Mouse (Mus musculus): ENCODE measurements around the gene Armh4. TPM values are rescaled to one million over a fixed set of nuclear protein-coding genes. Genes with fewer than 3 reads are reported as not detected.
"Not testable (repeated sequence)": the region's sequence is repeated elsewhere in the genome, so short reads cannot be mapped to it uniquely, and the experiment has no call there.

Gene Armh4
- total RNA-seq (2021) = 10 to 100 TPM; 26.1 to 28.2 TPM

- peak; percentile 52 to 60 for DNase-seq (ENCODE audit: extremely low spot score in 1 of 2, low spot score in 1 of 2)
Measured at GRCm38 (mm10) chr14:49782715-49783531, at the start of gene Armh4. TSS of gene Armh4 (minus strand) at chr14:49783383.

GRCm38 (mm10) chr14:49829192-49830171 lies 46.3 kb upstream of the Armh4 start:
- DNase-seq (ENCODE audit: extremely low spot score in 1 of 2, low spot score in 1 of 2) = no peak

GRCm38 (mm10) chr14:49819721-49820440 lies 36.7 kb upstream of the Armh4 start:
- not testable (repeated sequence) for DNase-seq (ENCODE audit: extremely low spot score in 1 of 2, low spot score in 1 of 2)

GRCm38 (mm10) chr14:49818713-49819208 lies 35.6 kb upstream of the Armh4 start:
- DNase-seq (ENCODE audit: extremely low spot score in 1 of 2, low spot score in 1 of 2) = not testable (repeated sequence)

- not testable (repeated sequence) for DNase-seq (ENCODE audit: extremely low spot score in 1 of 2, low spot score in 1 of 2)
Measured at GRCm38 (mm10) chr14:49812966-49813365, 29.8 kb upstream of the Armh4 start.

GRCm38 (mm10) chr14:49805051-49805450 lies 21.9 kb upstream of the Armh4 start:
- DNase-seq (ENCODE audit: extremely low spot score in 1 of 2, low spot score in 1 of 2) = not testable (repeated sequence)

GRCm38 (mm10) chr14:49801444-49801843 lies 18.3 kb upstream of the Armh4 start:
- DNase-seq (ENCODE audit: extremely low spot score in 1 of 2, low spot score in 1 of 2) = peak in 1 of 2 experiments; percentile 12

GRCm38 (mm10) chr14:49793948-49794347 lies 10.8 kb upstream of the Armh4 start:
- no peak for DNase-seq (ENCODE audit: extremely low spot score in 1 of 2, low spot score in 1 of 2)

GRCm38 (mm10) chr14:49790542-49790941 lies 7.4 kb upstream of the Armh4 start:
- no peak for DNase-seq (ENCODE audit: extremely low spot score in 1 of 2, low spot score in 1 of 2)

- DNase-seq (ENCODE audit: extremely low spot score in 1 of 2, low spot score in 1 of 2) = peak in 1 of 2 experiments; percentile 69
Measured at GRCm38 (mm10) chr14:49785793-49786192, 2.6 kb upstream of the Armh4 start.

GRCm38 (mm10) chr14:49783866-49784265 lies 683 bp upstream of the Armh4 start:
- DNase-seq (ENCODE audit: extremely low spot score in 1 of 2, low spot score in 1 of 2) = no peak

GRCm38 (mm10) chr14:49780416-49780815 lies 2.8 kb downstream of the Armh4 start:
- DNase-seq (ENCODE audit: extremely low spot score in 1 of 2, low spot score in 1 of 2) = no peak

- not testable (repeated sequence) for DNase-seq (ENCODE audit: extremely low spot score in 1 of 2, low spot score in 1 of 2)
Measured at GRCm38 (mm10) chr14:49777539-49777938, 5.6 kb downstream of the Armh4 start.

- peak in 1 of 2 experiments; percentile 8 for DNase-seq (ENCODE audit: extremely low spot score in 1 of 2, low spot score in 1 of 2)
Measured at GRCm38 (mm10) chr14:49771746-49772145, 11.4 kb downstream of the Armh4 start.

GRCm38 (mm10) chr14:49766601-49767000 lies 16.6 kb downstream of the Armh4 start:
- DNase-seq (ENCODE audit: extremely low spot score in 1 of 2, low spot score in 1 of 2) = no peak

GRCm38 (mm10) chr14:49755845-49756244 lies 27.3 kb downstream of the Armh4 start:
- no peak for DNase-seq (ENCODE audit: extremely low spot score in 1 of 2, low spot score in 1 of 2)

- no peak for DNase-seq (ENCODE audit: extremely low spot score in 1 of 2, low spot score in 1 of 2)
Measured at GRCm38 (mm10) chr14:49752614-49753013, 30.6 kb downstream of the Armh4 start.

GRCm38 (mm10) chr14:49745874-49746273 lies 37.3 kb downstream of the Armh4 start:
- DNase-seq (ENCODE audit: extremely low spot score in 1 of 2, low spot score in 1 of 2) = no peak

GRCm38 (mm10) chr14:49743946-49744526 lies 39.1 kb downstream of the Armh4 start:
- DNase-seq (ENCODE audit: extremely low spot score in 1 of 2, low spot score in 1 of 2) = no peak

- DNase-seq (ENCODE audit: extremely low spot score in 1 of 2, low spot score in 1 of 2) = no peak
Measured at GRCm38 (mm10) chr14:49739328-49739727, 43.9 kb downstream of the Armh4 start.

Measured in layer of hippocampus, postnatal 25 days (tissue).